8 mouse cellular contexts compared by ENCODE assay signal in the genomic region with DNA sequence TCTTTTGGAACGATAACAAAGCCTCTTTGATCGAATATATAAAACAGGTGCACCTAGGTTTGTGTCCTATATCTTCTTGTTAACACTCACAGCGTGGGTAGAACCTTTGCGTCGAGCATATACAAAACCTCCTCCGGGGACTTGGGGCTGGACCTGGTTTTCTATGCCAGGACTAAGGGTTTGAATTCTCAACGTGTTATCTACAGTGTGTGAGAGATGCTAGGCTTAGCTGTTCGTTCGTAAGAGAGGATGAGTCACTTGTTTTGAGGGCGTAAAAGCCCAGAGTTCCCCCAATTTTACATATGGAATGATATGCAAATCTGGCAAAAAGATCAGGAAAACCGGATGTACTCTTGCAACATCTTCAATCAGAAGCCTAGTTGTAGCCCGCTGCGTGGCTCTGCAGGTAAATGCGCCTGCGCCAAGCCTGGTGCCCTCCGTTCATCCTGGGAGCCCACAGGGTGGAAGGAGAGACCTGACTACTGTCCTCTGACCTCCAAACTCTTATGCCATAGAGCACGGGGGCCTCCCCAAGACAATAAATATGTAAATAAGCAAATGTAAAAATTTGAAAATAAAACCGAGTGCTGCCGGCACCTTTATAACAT. TPM values are rescaled to one million over a fixed set of nuclear protein-coding genes. Genes with fewer than 3 reads are reported as not detected.
DNase-seq lines count a peak whose midpoint lies in the region; ATAC-seq and TF ChIP-seq lines count a peak whose summit lies in the region.

No protein-coding gene starts in this region.

- H3K36me3 ChIP-seq in heart, embryonic 11.5 days (ENCODE audit: control insufficient read depth, insufficient read depth, low read length), result no peaks in the 10 kb centered on the region
- no peaks in the 10 kb centered on the region for H3K36me3 ChIP-seq in forebrain, postnatal 0 days (ENCODE audit: insufficient read depth)
- no peaks in the 10 kb centered on the region for H3K36me3 ChIP-seq in liver, embryonic 16.5 days (ENCODE audit: control insufficient read depth, insufficient read depth)
- H3K36me3 ChIP-seq in stomach, embryonic 16.5 days (ENCODE audit: control insufficient read depth, insufficient read depth, low read length), result no peaks in the 10 kb centered on the region

- TF ChIP-seq CTCF in forebrain, postnatal 0 days (IDR thresholded peaks at IDR 0.05; ENCODE audit: low read depth), result no peak

- no peak for ATAC-seq in heart, embryonic 11.5 days (replicated peaks; ENCODE audit: insufficient number of reproducible peaks, low FRiP score, low TSS enrichment)
- peak; percentile 65 for ATAC-seq in forebrain, postnatal 0 days
- ATAC-seq in liver, embryonic 16.5 days (ENCODE audit: low read depth), result no peak
- ATAC-seq in stomach, embryonic 16.5 days (ENCODE audit: insufficient read depth, low FRiP score), result no peak

- H3K27ac ChIP-seq in heart, embryonic 11.5 days (ENCODE audit: low read depth, low read length), result no peak overlapping the region
- no peak overlapping the region for H3K27ac ChIP-seq in brown adipose tissue, adult 24 weeks (replicated peaks; ENCODE audit: low read depth, low read length)
- H3K27ac ChIP-seq in forebrain, postnatal 0 days (ENCODE audit: low read depth, low read length), result peak overlapping the region; percentile 82
- no peak overlapping the region for H3K27ac ChIP-seq in liver, embryonic 16.5 days (ENCODE audit: low read length)
- H3K27ac ChIP-seq in stomach, embryonic 16.5 days (ENCODE audit: low read length), result no peak overlapping the region

- H3K9ac ChIP-seq in heart, embryonic 11.5 days (ENCODE audit: low read depth, low read length), result peak overlapping the region; percentile 39; the same call in 1 of the 2 replicates
- peak overlapping the region; percentile 47 for H3K9ac ChIP-seq in forebrain, postnatal 0 days
- H3K9ac ChIP-seq in liver, embryonic 16.5 days (ENCODE audit: low read depth, low read length), result no peak overlapping the region
- H3K9ac ChIP-seq in stomach, embryonic 16.5 days (ENCODE audit: low read length), result no peak overlapping the region; the same call in 1 of the 2 replicates

- peak overlapping the region; percentile 72 for H3K4me2 ChIP-seq in heart, embryonic 11.5 days
- peak overlapping the region; percentile 54 for H3K4me2 ChIP-seq in forebrain, postnatal 0 days (ENCODE audit: low read depth)
- peak overlapping the region; percentile 28 for H3K4me2 ChIP-seq in liver, embryonic 16.5 days (ENCODE audit: low read depth, low read length)
- H3K4me2 ChIP-seq in stomach, embryonic 16.5 days (ENCODE audit: low read depth, low read length), result peak overlapping the region; percentile 35

- 0 out of 2 replicates have a peak, but pooled peaks cover 5% of the 10 kb centered on the region for H3K4me1 ChIP-seq in heart, embryonic 11.5 days (ENCODE audit: control insufficient read depth, insufficient read depth, low read length)
- no peaks in the 10 kb centered on the region for H3K4me1 ChIP-seq in brown adipose tissue, adult 24 weeks (ENCODE audit: control insufficient read depth, insufficient read depth, insufficient read length, low read length)
- peaks cover 3% of the 10 kb centered on the region; the same call in 1 of the 2 replicates for H3K4me1 ChIP-seq in forebrain, postnatal 0 days (ENCODE audit: insufficient read depth)
- H3K4me1 ChIP-seq in liver, embryonic 16.5 days (ENCODE audit: control insufficient read depth, low read depth, low read length), result peaks cover 10% of the 10 kb centered on the region
- peaks cover 10% of the 10 kb centered on the region for H3K4me1 ChIP-seq in stomach, embryonic 16.5 days (ENCODE audit: control insufficient read depth, insufficient read depth, low read length)

- H3K27me3 ChIP-seq in heart, embryonic 11.5 days (ENCODE audit: control insufficient read depth, insufficient read depth, low read length), result no peaks in the 10 kb centered on the region
- H3K27me3 ChIP-seq in forebrain, postnatal 0 days (ENCODE audit: insufficient read depth, low read length), result no peaks in the 10 kb centered on the region
- H3K27me3 ChIP-seq in liver, embryonic 16.5 days (ENCODE audit: control insufficient read depth, insufficient read depth, low read depth, low read length), result no peaks in the 10 kb centered on the region
- no peaks in the 10 kb centered on the region for H3K27me3 ChIP-seq in stomach, embryonic 16.5 days (ENCODE audit: control insufficient read depth, insufficient read depth, low read length)

- 33% methylated on average over 19 of the region's 19 CpGs for WGBS in heart, embryonic 11.5 days (ENCODE audit: insufficient replicate concordance)
- 31% methylated on average over 19 of the region's 19 CpGs for WGBS in forebrain, postnatal 0 days
- WGBS in liver, embryonic 16.5 days (ENCODE audit: insufficient replicate concordance), result 32% methylated on average over 19 of the region's 19 CpGs
- WGBS in stomach, embryonic 16.5 days, result 47% methylated on average over 19 of the region's 19 CpGs

- H3K9me3 ChIP-seq in heart, embryonic 11.5 days (replicated peaks; ENCODE audit: control insufficient read depth, low read length), result no peaks in the 10 kb centered on the region
- H3K9me3 ChIP-seq in forebrain, postnatal 0 days (ENCODE audit: low read length), result no peaks in the 10 kb centered on the region
- H3K9me3 ChIP-seq in liver, embryonic 16.5 days (replicated peaks; ENCODE audit: control insufficient read depth, low read length), result no peaks in the 10 kb centered on the region
- no peaks in the 10 kb centered on the region for H3K9me3 ChIP-seq in stomach, embryonic 16.5 days (replicated peaks; ENCODE audit: control insufficient read depth, low read length)

- intact Hi-C loops in heart, postnatal 25 days (cut with DNase I), result loop anchor here (2.0 to 10.0 kb wide), 2 partner anchors 161 to 311 kb away; no protein-coding TSS in a partner anchor

- peak overlapping the region; percentile 33 for H3K4me3 ChIP-seq in heart, embryonic 11.5 days (ENCODE audit: low read depth, low read length)
- peak overlapping the region; percentile 3; the same call in 1 of the 2 replicates for H3K4me3 ChIP-seq in brown adipose tissue, adult 24 weeks (ENCODE audit: insufficient read depth, low read depth, low read length)
- peak overlapping the region; percentile 34 for H3K4me3 ChIP-seq in forebrain, postnatal 0 days (ENCODE audit: low read depth, low read length)
- H3K4me3 ChIP-seq in liver, embryonic 16.5 days (ENCODE audit: low read depth, low read length), result no peak overlapping the region
- H3K4me3 ChIP-seq in stomach, embryonic 16.5 days (replicated peaks; ENCODE audit: low read length), result peak overlapping the region; percentile 13; the same call in 1 of the 2 replicates

- no peak for DNase-seq in heart, postnatal 25 days (ENCODE audit: low spot score)
- peak; percentile 73 for DNase-seq in forebrain, postnatal 0 days
- DNase-seq in kidney, postnatal 4 days, result peak; percentile 16 to 33
- DNase-seq in lung, postnatal 4 days, result no peak

RNA-seq across cellular contexts. Expression of gene Mdm2, which starts 34.4 kb away (rescaled TPM):
- polyA plus RNA-seq in heart, embryonic 11.5 days (2014; fragmentation: Nextera tagmentation; extraction: Ambion mirVana), result 54.7 and 62.2 TPM in 2 replicates
- 10 to 100 TPM; 49.3 to 53.1 TPM for total RNA-seq in heart, postnatal 25 days (2021)
- 17.0 and 24.8 TPM in 2 replicates for polyA plus RNA-seq in brown adipose tissue, adult 24 weeks (2012; ENCODE audit: insufficient read depth, insufficient read length, missing spikeins)
- 51.3 and 77.3 TPM in 2 replicates for total RNA-seq in forebrain, postnatal 0 days (2014; rRNA removed)
- polyA plus RNA-seq in forebrain, postnatal 0 days (2015; fragmentation: Nextera tagmentation; extraction: Ambion mirVana), result 16.6 and 30.2 TPM in 2 replicates
- polyA plus RNA-seq in liver, embryonic 16.5 days (2015; fragmentation: Nextera tagmentation; extraction: Ambion mirVana), result 20.3 and 20.7 TPM in 2 replicates
- 39.5 and 39.9 TPM in 2 replicates for polyA plus RNA-seq in stomach, embryonic 16.5 days (2015; fragmentation: Nextera tagmentation; extraction: Ambion mirVana)

RNA-seq across cellular contexts. Expression of gene Cpm, which starts 46.8 kb away (rescaled TPM):
- 2.5 and 4.1 TPM in 2 replicates for polyA plus RNA-seq in heart, embryonic 11.5 days (2014; fragmentation: Nextera tagmentation; extraction: Ambion mirVana)
- 1 to 10 TPM; 3.9 to 4.5 TPM for total RNA-seq in heart, postnatal 25 days (2021)
- 0.63 and 1.1 TPM in 2 replicates for polyA plus RNA-seq in brown adipose tissue, adult 24 weeks (2012; ENCODE audit: insufficient read depth, insufficient read length, missing spikeins)
- 3.0 and 3.4 TPM in 2 replicates for total RNA-seq in forebrain, postnatal 0 days (2014; rRNA removed)
- polyA plus RNA-seq in forebrain, postnatal 0 days (2015; fragmentation: Nextera tagmentation; extraction: Ambion mirVana), result 4.4 and 7.5 TPM in 2 replicates
- polyA plus RNA-seq in liver, embryonic 16.5 days (2015; fragmentation: Nextera tagmentation; extraction: Ambion mirVana), result 47.0 and 61.6 TPM in 2 replicates
- 74.0 and 88.1 TPM in 2 replicates for polyA plus RNA-seq in stomach, embryonic 16.5 days (2015; fragmentation: Nextera tagmentation; extraction: Ambion mirVana)

Comparison
In these comparisons a context has a peak if more than half of its experiments do, and no peak if none do; other contexts are left out.
1. H3K9ac ChIP-seq: peak in heart, embryonic 11.5 days (single experiment) and forebrain, postnatal 0 days (single experiment); none in liver, embryonic 16.5 days (single experiment) and stomach, embryonic 16.5 days (single experiment).
2. DNase-seq: peak in forebrain, postnatal 0 days (single experiment) and kidney, postnatal 4 days (2 of 2); none in heart, postnatal 25 days (single experiment) and lung, postnatal 4 days (0 of 2).
3. Peak in every context shown above with its lines, with median percentiles within 50 percentile points of each other: H3K4me2 ChIP-seq.